Mouse (Mus musculus): ENCODE measurements at regions not wholly inside any gene's neighbourhood (a gene's known extent, or its start where the extent isn't known, plus 50 kb on each side); places are given as distances from the start of the nearest gene placed in this dataset.

GRCm38 (mm10) chr5:118815783-118816182 is 255.3 kb downstream of the Med13l start:
- no peak for DNase-seq (ENCODE audit: low read depth, low spot score)

DNA sequence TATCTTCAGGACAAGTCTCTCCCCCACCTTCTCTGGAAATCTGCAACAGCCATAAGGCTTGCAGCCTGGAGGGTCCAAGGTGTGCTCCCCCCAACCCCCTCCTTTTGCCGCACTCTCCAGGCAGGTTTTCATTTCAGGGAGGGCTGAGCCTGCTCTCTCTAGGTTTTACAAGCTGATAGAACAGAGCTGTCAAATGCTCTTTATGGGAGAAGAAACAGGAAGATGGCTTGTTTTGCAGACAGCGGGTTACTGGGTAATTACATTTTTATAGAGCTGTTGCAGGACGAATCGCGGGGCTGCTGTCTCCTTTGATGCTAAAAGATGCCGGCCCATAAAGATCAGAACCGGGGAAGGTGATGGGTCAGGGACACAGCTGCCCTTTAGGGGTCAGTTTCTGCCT is 257.8 kb downstream of the Med13l start:
- no peak for DNase-seq (ENCODE audit: low read depth, low spot score)

GRCm38 (mm10) chr5:118824791-118825190 is 264.3 kb downstream of the Med13l start:
- peak; percentile 53 for DNase-seq (ENCODE audit: low read depth, low spot score)

DNA sequence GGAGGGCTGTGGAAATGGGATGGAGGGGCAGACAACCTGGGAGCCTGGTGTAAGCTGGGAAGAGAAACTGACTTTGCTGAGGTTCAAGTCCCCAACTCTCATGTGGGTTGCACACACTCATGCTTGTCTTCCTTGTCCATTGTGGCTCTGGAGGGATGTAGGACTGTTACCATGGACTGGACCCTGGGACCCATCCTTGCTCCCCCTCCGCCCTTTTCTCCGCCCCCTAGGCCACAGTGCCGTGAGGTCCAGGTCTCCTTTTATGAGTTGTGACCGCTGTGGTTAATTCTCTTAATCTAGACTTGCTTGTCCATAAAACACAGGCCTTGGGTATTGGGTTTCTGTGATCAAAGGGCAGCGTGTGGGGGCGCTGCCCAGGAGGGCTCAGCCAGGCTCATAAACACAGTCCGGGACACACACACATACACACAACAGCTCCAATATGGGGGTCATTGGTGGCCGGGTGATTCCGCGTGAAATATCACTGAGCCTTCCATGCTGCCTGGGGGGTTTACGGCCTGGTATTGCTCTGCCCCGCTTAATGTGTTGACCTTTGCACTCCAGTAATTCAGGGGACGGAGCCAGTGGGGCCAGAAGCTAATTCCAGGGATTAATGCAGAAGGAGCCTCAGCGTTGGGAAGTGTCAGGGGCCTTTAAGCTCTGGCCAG is 268.7 kb downstream of the Med13l start:
- no peak for DNase-seq (ENCODE audit: low read depth, low spot score)

- DNase-seq (ENCODE audit: low read depth, low spot score): peak; percentile 70
Observed at GRCm38 (mm10) chr5:118832701-118833100, 272.2 kb downstream of the Med13l start.

DNA sequence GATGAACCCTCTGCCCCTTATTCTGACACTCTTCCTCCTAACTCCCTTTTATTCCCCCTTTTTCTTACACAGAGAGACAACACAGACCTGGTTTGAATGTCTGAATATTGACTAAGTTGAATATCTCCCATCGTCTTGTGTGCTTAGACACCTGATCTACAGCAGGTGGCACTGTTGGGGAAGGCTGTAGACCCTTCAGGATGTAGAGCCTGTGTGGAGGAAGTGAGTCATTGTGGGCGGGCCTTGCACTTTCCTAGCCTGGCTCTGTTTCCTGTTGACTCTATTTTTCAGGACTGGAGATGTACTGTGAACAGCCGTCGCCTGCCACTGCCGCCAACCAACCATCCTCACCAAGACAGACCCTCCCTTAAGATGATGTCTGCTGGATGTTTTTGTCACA is 273.6 kb downstream of the Med13l start:
- DNase-seq (ENCODE audit: low read depth, low spot score): no peak

GRCm38 (mm10) chr5:118837001-118837400 is 276.5 kb downstream of the Med13l start:
- no peak for DNase-seq (ENCODE audit: low read depth, low spot score)

- no peak for DNase-seq (ENCODE audit: low read depth, low spot score)
Observed at GRCm38 (mm10) chr5:118838421-118838820, 277.9 kb downstream of the Med13l start.

DNA sequence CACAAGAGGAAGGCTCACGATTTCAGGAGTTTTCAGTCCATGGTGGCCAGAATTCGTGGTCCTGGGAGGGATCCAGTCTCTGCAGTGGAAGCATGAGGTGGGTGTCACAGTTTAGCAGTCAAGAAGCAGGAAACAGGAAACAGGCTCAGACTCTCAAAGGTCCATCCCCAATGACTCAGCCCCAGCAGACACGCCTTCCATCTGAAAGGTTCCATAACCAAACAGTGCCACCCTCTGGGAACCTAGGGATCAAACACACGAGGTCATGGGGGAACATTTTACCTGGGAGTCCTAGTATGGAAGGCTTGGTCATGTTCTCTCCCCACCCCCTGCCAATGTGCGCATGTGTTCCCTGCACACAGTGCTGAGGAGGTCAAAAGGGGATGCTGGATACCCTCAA is 279.4 kb downstream of the Med13l start:
- no peak for DNase-seq (ENCODE audit: low read depth, low spot score)

DNA sequence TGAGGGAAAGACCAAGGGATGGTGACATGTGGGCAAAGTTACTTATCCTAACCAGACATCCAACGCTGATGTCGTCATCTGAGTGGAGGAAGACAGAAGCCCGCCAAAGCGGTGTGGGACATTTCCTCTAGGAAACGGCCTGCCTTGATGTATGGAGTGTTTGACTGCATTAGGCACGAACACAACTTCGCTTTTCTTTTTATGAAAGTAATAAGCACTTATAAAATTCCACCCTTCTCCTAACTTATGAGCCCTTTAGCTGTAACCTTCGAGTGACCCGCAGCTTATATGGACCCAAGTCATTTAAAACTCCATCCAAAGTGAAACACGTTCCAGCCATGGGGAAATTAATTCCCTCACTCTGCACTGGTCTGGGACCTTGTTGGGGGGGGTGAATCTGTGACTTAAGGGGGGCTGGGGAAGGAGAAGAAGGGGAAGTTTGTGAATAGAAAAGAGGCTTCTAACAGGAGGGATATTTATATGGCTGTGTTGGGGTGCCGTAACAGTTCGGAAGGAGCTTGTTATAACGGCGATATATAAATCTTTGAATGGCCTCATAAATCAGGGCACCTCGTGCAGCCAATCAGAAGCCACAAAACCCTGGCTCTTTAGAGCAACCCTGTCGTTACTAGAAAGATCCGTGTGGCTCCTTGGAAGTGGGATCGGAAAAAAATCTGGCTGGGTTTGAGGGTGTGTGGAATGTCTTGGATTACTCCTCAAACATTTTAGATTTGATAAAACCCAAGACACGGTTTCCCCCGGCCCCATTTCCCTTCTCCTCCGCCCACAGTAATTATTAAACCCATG is 280.9 kb downstream of the Med13l start:
- no peak for DNase-seq (ENCODE audit: low read depth, low spot score)

- peak; percentile 25 for DNase-seq (ENCODE audit: low read depth, low spot score)
Observed at GRCm38 (mm10) chr5:118842017-118842396, 281.5 kb downstream of the Med13l start.

- no peak for DNase-seq (ENCODE audit: low read depth, low spot score)
Observed at GRCm38 (mm10) chr5:118857001-118857400, 296.5 kb downstream of the Med13l start.

- no peak for DNase-seq (ENCODE audit: low read depth, low spot score)
Observed at GRCm38 (mm10) chr5:118861143-118861847, 300.8 kb downstream of the Med13l start.

DNA sequence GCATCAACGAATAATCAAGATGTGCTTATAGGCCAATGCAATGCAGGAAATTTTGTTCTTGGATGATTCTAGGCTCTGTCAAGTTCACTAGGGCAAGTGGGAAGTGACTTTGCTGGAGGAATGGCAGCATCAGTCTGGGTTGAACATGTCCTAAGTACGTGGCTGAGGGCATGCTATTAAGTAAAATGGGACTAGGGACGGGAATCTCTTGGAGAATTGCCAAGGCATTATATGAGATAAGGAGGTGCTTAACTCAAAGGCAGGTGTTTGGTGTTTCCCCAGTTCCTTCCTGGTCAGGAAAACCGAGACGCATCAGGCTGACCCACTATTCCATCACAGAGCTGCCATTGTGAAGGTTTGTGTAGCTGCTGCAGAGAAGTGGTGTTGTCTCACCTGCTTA is 307.0 kb downstream of the Med13l start:
- DNase-seq (ENCODE audit: low read depth, low spot score): no peak

DNA sequence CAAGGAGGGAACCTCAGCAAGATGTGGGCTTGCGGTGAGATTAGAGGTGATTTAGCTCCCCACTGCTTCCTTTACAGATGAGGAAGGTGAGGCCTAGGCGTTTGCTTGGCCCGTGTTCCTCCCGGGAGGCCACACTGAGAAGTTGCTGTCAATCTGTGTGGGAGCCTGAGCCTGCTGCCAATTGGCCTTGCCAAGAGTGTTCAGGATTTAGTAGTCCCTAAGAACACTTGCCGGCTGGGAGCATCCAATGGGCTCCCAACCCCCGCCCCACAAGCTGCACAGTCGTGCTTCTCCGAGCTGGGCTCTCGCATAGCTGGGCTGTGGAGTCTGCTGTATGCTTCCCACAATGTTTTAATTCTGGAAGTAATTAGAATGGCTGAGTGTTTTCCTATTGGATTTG is 308.9 kb downstream of the Med13l start:
- no peak for DNase-seq (ENCODE audit: low read depth, low spot score)

GRCm38 (mm10) chr5:118873871-118874270 is 313.4 kb downstream of the Med13l start:
- no peak for DNase-seq (ENCODE audit: low read depth, low spot score)

- no peak for DNase-seq (ENCODE audit: low read depth, low spot score)
Observed at GRCm38 (mm10) chr5:118875096-118875637, 314.7 kb downstream of the Med13l start.

DNA sequence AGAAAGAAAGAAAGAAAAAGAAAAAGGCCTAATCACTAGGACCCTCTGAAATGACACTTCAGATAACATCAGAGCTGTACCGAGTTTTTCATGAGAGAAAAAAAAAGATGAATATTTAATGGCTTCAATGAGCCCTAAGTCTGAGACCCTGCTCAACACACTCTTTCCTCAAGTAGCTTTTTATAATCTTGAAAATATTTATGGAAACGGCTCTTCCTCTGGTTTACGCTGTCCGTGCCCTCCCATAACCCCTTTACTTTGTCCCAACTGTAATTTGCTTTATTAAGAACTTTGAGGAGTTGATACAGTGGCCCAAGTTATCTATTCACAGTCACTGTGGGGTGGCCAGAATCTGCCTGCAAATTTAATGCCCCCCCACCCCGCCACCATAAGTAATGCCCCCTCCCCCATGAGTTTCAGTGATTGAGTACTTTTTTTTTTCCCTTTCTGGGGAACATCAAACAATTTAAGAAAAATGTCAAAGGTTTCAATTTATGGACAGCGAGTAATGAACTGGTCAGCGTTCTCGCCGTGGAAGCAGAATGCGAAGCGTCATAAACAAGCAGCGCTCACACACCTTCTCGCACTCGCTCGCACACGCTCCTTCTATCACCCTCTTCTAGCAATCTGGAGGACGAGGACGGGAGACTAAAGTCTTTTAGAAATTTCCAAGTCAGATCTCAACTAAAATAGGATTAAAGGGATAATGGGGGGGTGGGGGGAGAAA is 316.3 kb downstream of the Med13l start:
- no peak for DNase-seq (ENCODE audit: low read depth, low spot score)

GRCm38 (mm10) chr5:118877313-118877669 is 316.8 kb downstream of the Med13l start:
- no peak for DNase-seq (ENCODE audit: low read depth, low spot score)

DNA sequence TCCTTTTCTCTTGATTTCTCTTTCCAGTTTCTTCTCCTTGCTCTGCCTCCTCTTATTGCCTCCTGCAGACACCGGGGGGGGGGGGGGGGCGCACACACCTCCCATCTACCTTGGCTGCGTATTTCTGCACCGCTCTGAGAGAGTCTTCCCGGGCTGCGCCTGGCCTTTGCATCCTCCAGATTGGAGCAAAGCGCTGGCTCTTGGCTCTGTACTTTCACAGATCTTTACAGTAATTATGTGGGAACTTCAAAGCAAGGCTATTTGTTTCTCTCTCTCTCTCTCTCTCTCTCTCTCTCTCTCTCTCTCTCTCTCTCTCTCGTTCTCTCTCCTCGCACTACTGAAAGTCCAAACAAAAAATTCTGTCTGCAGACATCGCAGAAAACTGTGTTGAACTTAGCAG is 317.4 kb downstream of the Med13l start:
- no peak for DNase-seq (ENCODE audit: low read depth, low spot score)

DNA sequence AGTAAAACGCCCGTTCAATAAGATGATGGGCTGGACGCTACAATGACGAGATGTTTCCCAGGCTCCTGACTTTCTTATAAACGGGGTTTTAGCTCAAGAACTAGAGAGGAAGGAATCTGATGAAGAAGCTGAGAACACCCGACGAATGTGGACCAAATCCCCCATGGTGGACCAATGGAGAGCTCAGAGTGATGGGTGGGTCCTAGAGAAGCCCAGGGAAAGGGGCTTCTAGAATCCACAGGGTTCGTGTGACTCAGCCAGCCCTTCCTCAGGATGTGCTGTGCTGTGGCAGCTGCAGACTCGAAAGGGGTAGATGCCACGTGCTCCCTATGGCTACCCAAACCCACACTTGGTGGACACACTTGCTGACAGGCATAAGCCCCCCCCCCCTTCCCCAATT is 318.2 kb downstream of the Med13l start:
- DNase-seq (ENCODE audit: low read depth, low spot score): no peak

All from skeletal muscle tissue, adult 2 months (tissue).